ENCODE assay signal across 7 mouse cellular contexts in the genomic region with DNA sequence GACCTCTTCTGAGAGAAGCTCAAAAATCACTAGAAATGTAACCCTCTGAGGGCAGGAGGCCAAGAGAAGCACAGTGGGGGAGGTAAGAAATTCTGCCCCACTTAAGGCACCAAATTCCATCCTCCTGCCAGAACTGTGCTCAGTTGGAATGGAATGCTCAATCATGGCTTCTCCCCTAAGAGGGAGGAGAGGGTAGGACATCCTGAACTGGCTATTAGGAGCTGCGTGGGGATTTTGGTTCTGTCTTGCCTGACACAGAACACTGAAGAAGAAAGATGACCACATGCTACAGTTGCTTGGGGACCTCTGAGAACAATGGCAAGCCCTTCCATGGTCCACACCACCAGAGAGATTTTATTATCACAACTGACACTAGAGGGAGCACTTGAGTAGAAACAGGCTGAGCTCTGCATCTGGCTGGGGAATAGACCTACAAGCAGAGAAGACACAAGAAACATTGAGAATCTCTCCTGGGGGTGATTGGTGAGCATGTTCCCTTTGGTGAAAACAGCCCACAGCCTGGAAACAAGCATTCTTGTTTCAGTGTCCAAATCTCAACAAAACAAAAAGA.
DNase-seq lines count a peak whose midpoint lies in the region; ATAC-seq and TF ChIP-seq lines count a peak whose summit lies in the region.

No protein-coding gene starts in this region.

- no peaks in the 10 kb centered on the region for H3K36me3 ChIP-seq in kidney, adult 2 months (ENCODE audit: control insufficient read depth, insufficient read depth, low read length)
- no peaks in the 10 kb centered on the region for H3K36me3 ChIP-seq in lung, embryonic 14.5 days (ENCODE audit: insufficient read depth)

- no peak overlapping the region for H3K9ac ChIP-seq in lung, embryonic 14.5 days

- no peak overlapping the region for H3K27ac ChIP-seq in kidney, adult 2 months (ENCODE audit: insufficient read depth, low read depth, low read length)
- H3K27ac ChIP-seq in lung, embryonic 14.5 days (ENCODE audit: low read depth), result no peak overlapping the region

- no peaks in the 10 kb centered on the region for H3K27me3 ChIP-seq in kidney, adult 2 months (replicated peaks; ENCODE audit: control insufficient read depth, insufficient read depth, low read length)
- no peaks in the 10 kb centered on the region for H3K27me3 ChIP-seq in lung, embryonic 14.5 days (ENCODE audit: insufficient read depth, low read length)

- no peak for TF ChIP-seq POLR2A in kidney, adult 2 months (IDR thresholded peaks at IDR 0.05; ENCODE audit: low read depth, low read length)

- peak; percentile 65; the same call in 1 of the 2 replicates for ATAC-seq in lung, embryonic 14.5 days (ENCODE audit: insufficient read depth)

- WGBS in kidney, adult 2 months, result 31% methylated on average over 1 of the region's 1 CpGs
- WGBS in lung, embryonic 14.5 days, result 22% methylated on average over 1 of the region's 1 CpGs

- peak; percentile 48 for TF ChIP-seq CTCF in kidney, adult 2 months (conservative IDR thresholded peaks at IDR 0.05; ENCODE audit: insufficient read depth, insufficient read length, low read depth, low read length)
- peak; percentile 69 for TF ChIP-seq CTCF in lung, embryonic 14.5 days (IDR thresholded peaks at IDR 0.05; ENCODE audit: low read depth)

- no peaks in the 10 kb centered on the region for H3K4me1 ChIP-seq in kidney, adult 2 months (ENCODE audit: control insufficient read depth, insufficient read depth, low read length)
- no peaks in the 10 kb centered on the region for H3K4me1 ChIP-seq in lung, embryonic 14.5 days (ENCODE audit: insufficient read depth)

- peak; percentile 66 for DNase-seq in left cerebral cortex, adult 11 months (ENCODE audit: low spot score)
- DNase-seq in left cerebral cortex, postnatal 4 days, result no peak
- DNase-seq in Muller cell, postnatal 12 days (ENCODE audit: inconsistent ontology term), result peak; percentile 71
- peak; percentile 17 to 48 for DNase-seq in cerebellum, postnatal 14 days
- peak; percentile 58 for DNase-seq in kidney, adult 2 months
- DNase-seq in lung, embryonic 14.5 days, result peak; percentile 79
- DNase-seq in right cerebral cortex, postnatal 14 days, result no peak

- no peak overlapping the region for H3K4me2 ChIP-seq in lung, embryonic 14.5 days

- no peak overlapping the region for H3K4me3 ChIP-seq in kidney, adult 2 months (ENCODE audit: insufficient read depth, low read depth, low read length)
- no peak overlapping the region for H3K4me3 ChIP-seq in lung, embryonic 14.5 days (ENCODE audit: low read depth, low read length)

- no peaks in the 10 kb centered on the region for H3K9me3 ChIP-seq in lung, embryonic 14.5 days (ENCODE audit: low read depth, low read length)

- intact Hi-C loops in left cerebral cortex, postnatal 4 days (cut with DNase I), result no loop called here

Comparison
In these comparisons a context has a peak if more than half of its experiments do, and no peak if none do; other contexts are left out.
1. DNase-seq: peak in left cerebral cortex, adult 11 months (single experiment), Muller cell, postnatal 12 days (single experiment), cerebellum, postnatal 14 days (2 of 2), kidney, adult 2 months (single experiment) and lung, embryonic 14.5 days (single experiment); none in left cerebral cortex, postnatal 4 days (single experiment) and right cerebral cortex, postnatal 14 days (single experiment).